Mouse (Mus musculus): ENCODE measurements around the gene Stat5a.

Gene Stat5a

GRCm38 (mm10) chr11:100860198-100861048, 1.3 kb downstream of the Stat5a start:
- peak; percentile 94 for DNase-seq (ENCODE audit: low read depth, low spot score)

GRCm38 (mm10) chr11:100861335-100861734, 2.2 kb downstream of the Stat5a start:
- peak; percentile 19 for DNase-seq (ENCODE audit: low read depth, low spot score)

GRCm38 (mm10) chr11:100861836-100862235, 2.7 kb downstream of the Stat5a start:
- peak; percentile 74 for DNase-seq (ENCODE audit: low read depth, low spot score)

GRCm38 (mm10) chr11:100863141-100863540, 4.0 kb downstream of the Stat5a start:
- no peak for DNase-seq (ENCODE audit: low read depth, low spot score)

- DNase-seq (ENCODE audit: low read depth, low spot score), result no peak
Observed at GRCm38 (mm10) chr11:100865618-100866017, 6.5 kb downstream of the Stat5a start.

GRCm38 (mm10) chr11:100870256-100870967, 11.3 kb downstream of the Stat5a start:
- DNase-seq (ENCODE audit: low read depth, low spot score), result no peak

GRCm38 (mm10) chr11:100870968-100871350, 11.8 kb downstream of the Stat5a start:
- no peak for DNase-seq (ENCODE audit: low read depth, low spot score)

- no peak for DNase-seq (ENCODE audit: low read depth, low spot score)
Observed at GRCm38 (mm10) chr11:100875761-100876160, 16.6 kb downstream of the Stat5a start.

GRCm38 (mm10) chr11:100879321-100880078, 20.3 kb downstream of the Stat5a start:
- no peak for DNase-seq (ENCODE audit: low read depth, low spot score)

- DNase-seq (ENCODE audit: low read depth, low spot score), result no peak
Observed at GRCm38 (mm10) chr11:100883640-100884039, 24.5 kb downstream of the Stat5a start.

GRCm38 (mm10) chr11:100885472-100885871, 26.3 kb downstream of the Stat5a start:
- DNase-seq (ENCODE audit: low read depth, low spot score), result no peak

GRCm38 (mm10) chr11:100886188-100886740, 27.1 kb downstream of the Stat5a start:
- DNase-seq (ENCODE audit: low read depth, low spot score), result no peak

- DNase-seq (ENCODE audit: low read depth, low spot score), result no peak
Observed at GRCm38 (mm10) chr11:100887236-100887635, 28.1 kb downstream of the Stat5a start.

- no peak for DNase-seq (ENCODE audit: low read depth, low spot score)
Observed at GRCm38 (mm10) chr11:100887764-100888163, 28.6 kb downstream of the Stat5a start.

- DNase-seq (ENCODE audit: low read depth, low spot score), result no peak
Observed at GRCm38 (mm10) chr11:100888348-100888820, 29.2 kb downstream of the Stat5a start.

- no peak for DNase-seq (ENCODE audit: low read depth, low spot score)
Observed at GRCm38 (mm10) chr11:100890481-100890880, 31.3 kb downstream of the Stat5a start.

- DNase-seq (ENCODE audit: low read depth, low spot score), result peak; percentile 76
Observed at GRCm38 (mm10) chr11:100891256-100892123, 32.3 kb downstream of the Stat5a start.

GRCm38 (mm10) chr11:100892435-100892834, 33.3 kb downstream of the Stat5a start:
- peak; percentile 24 for DNase-seq (ENCODE audit: low read depth, low spot score)

GRCm38 (mm10) chr11:100893482-100893881, 34.3 kb downstream of the Stat5a start:
- DNase-seq (ENCODE audit: low read depth, low spot score), result peak; percentile 91

- no peak for DNase-seq (ENCODE audit: low read depth, low spot score)
Observed at GRCm38 (mm10) chr11:100894146-100894918, 35.2 kb downstream of the Stat5a start.

Data from CD4-positive helper T cell, adult 2 months (primary cell).